Mouse (Mus musculus) liver, embryonic 16.5 days (tissue): ENCODE data around the gene Proser3. TPM values are rescaled to one million over a fixed set of nuclear protein-coding genes. Genes with fewer than 3 reads are reported as not detected.

ENCODE experiments used
- ATAC-seq: fragments of 200-750 bp; cut with Nextera tagmentation; 2 replicates; pipeline ENCODE4 v1.8.0; 2017; ENCODE audit warnings: low read depth, mild to moderate bottlenecking, moderate number of reproducible peaks, moderate library complexity
- H3K27ac ChIP-seq: fragments of 300-500 bp; sonication (generic); 2 replicates; pipeline ENCODE4 v1.5.1; 2014; ENCODE audit warnings: mild to moderate bottlenecking, low read length
- H3K27me3 ChIP-seq: fragments of 300-500 bp; sonication (generic); 2 replicates; pipeline ENCODE4 v1.6.1; 2014; ENCODE audit warnings: low read depth, low read length, mixed read lengths; ENCODE audit not compliant: control insufficient read depth, insufficient read depth
- H3K36me3 ChIP-seq: fragments of 300-500 bp; sonication (generic); 2 replicates; pipeline ENCODE4 v1.6.1; 2014; ENCODE audit warnings: mild to moderate bottlenecking; ENCODE audit not compliant: control insufficient read depth, insufficient read depth
- H3K4me1 ChIP-seq: fragments of 300-500 bp; sonication (generic); 2 replicates; pipeline ENCODE4 v1.6.1; 2014; ENCODE audit warnings: low read depth, low read length, mixed read lengths; ENCODE audit not compliant: control insufficient read depth
- H3K4me2 ChIP-seq: fragments of 300-500 bp; sonication (generic); 2 replicates; pipeline ENCODE4 v1.6.1; 2014; ENCODE audit warnings: low read depth, low read length, mixed read lengths
- H3K4me3 ChIP-seq: fragments of 300-500 bp; sonication (generic); 2 replicates; pipeline ENCODE4 v1.5.1; 2014; ENCODE audit warnings: low read depth, mild to moderate bottlenecking, low read length
- H3K9ac ChIP-seq: fragments of 300-500 bp; sonication (generic); 2 replicates; pipeline ENCODE4 v1.6.1; 2014; ENCODE audit warnings: low read depth, low read length
- H3K9me3 ChIP-seq: fragments of 300-500 bp; sonication (generic); replicated peaks from 2 replicates; pipeline ENCODE4 v1.6.1; 2016; ENCODE audit warnings: low read length; ENCODE audit not compliant: control insufficient read depth
- WGBS: fragments of 180-500 bp; shearing (Covaris S2); extraction: QIAGEN DNeasy Blood & Tissue Kit; methylation state at CpG from one replicate; pipeline ENCODE4 v1.1.7; 2014; ENCODE audit not compliant: insufficient replicate concordance; 5-methylcytosine and 5-hydroxymethylcytosine counted together
- polyA plus RNA-seq: library from polyadenylated mRNA; unstranded; fragments of >200 nt; fragmentation: Nextera tagmentation; extraction: Ambion mirVana; gene quantifications from 2 replicates; pipeline ENCODE4 v1.2.1, GENCODE M21; 2015

Gene Proser3
- polyA plus RNA-seq, 1 experiment from 2014 or later, result 3.0 TPM

DNA sequence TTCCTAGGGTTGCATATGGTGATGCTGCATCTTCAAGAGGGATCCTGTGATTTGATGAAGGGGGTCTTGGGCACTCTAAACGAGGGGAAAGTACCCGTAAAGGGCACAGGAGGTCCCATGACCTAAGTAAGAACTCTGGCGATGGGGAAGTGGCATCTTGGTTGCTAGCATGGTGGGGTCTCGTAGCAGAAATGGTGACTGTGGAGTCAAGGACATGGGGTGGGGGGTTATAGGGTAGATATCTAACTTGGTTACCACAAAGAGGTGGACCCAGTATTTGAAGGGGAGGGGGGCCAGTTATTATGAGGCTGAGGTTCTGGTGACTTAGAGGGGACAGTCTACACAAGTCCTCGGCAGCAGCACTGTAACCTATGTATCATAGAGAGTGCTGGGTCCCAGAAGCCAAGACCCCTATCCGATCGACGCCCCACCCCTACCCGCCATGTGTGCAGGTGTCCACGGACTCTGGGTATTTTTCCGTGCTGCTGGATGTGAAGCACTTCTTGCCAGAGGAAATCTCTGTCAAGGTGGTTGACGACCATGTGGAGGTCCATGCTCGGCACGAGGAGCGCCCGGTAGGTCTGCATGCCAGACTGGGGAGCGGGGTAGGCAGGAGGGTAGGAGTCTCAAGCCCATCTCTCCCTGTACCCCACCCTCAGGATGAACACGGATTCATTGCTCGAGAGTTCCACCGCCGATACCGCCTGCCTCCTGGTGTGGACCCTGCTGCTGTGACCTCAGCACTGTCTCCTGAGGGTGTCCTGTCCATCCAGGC, 1.9 kb upstream of the Proser3 start:
- no peaks in the 10 kb centered on the region for H3K9me3 ChIP-seq
- H3K27ac ChIP-seq, result peak overlapping the region; percentile 25; the same call in 1 of the 2 replicates
- peak overlapping the region; percentile 88 for H3K9ac ChIP-seq
- no peaks in the 10 kb centered on the region for H3K27me3 ChIP-seq
- ATAC-seq, result no peak
- H3K4me1 ChIP-seq, result peaks cover 28% of the 10 kb centered on the region
- WGBS, result 75% methylated on average over 22 of the region's 22 CpGs
- H3K4me3 ChIP-seq, result peak overlapping the region; percentile 83
- peak overlapping the region; percentile 96 for H3K4me2 ChIP-seq
- H3K36me3 ChIP-seq, result peaks cover 17% of the 10 kb centered on the region

DNA sequence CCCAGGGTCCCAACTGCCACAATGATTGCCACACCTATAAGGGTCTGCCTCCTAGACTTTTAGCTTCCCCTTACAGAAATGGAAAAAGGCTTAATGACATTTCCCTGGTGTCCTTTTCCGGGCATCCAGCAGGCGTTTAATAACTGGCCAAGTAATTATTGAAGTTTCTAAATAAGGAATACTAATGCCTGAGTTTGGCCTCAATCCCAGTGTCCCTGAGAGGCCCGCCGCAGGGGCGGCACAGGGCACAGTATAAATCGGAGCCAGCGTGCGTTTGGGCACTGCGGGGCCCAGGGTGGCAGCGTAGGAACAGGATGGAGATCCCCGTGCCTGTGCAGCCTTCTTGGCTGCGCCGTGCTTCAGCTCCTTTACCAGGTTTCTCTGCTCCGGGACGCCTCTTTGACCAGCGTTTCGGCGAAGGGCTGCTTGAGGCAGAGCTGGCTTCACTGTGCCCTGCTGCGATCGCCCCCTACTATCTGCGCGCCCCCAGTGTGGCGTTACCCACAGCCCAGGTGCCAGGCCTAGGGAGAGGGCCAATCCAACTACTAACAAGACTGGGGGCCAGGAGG, 1.0 kb upstream of the Proser3 start:
- Histone ChIP-seq H3K27me3 (no peaks in the 10 kb centered on the region), H3K9me3 (no peaks in the 10 kb centered on the region), H3K9ac (peak overlapping the region; percentile 88), H3K4me3 (peak overlapping the region; percentile 83), H3K36me3 (peaks cover 17% of the 10 kb centered on the region), H3K4me2 (peak overlapping the region; percentile 96), H3K4me1 (peaks cover 20% of the 10 kb centered on the region), H3K27ac (peak overlapping the region; percentile 96)
- no peak for ATAC-seq
- 4% methylated on average over 23 of the region's 23 CpGs for WGBS

DNA sequence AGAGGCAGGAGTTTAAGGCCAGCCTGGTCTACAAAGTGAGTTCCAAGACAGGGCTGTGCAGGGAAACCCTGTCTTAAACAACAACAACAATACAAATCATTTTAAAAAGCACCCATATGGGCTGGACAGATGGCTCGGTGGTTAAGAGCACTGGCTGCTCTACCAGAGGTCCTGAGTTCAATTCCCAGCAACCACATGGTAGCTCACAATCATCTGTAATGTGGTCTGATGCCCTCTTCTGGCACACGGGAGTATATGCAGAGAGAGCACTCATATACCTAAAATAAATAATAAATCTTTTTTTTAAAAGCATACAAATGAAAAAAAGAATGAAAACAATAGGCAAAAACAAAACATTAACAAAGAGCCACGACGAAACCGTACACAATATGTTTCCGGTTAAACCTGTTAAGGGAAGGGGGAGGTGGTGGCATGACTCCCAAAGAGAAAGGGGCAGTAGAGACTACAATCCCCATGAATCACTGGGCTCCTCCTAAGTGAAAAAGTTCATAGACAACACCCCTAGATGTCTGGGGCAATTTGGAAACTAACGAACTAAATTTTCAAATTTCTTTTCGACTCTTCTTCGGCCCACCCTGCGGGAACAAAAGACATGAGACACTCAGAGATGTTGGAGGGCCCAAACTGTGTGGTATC, 526 bp downstream of the Proser3 start:
- peak overlapping the region; percentile 83 for H3K4me3 ChIP-seq
- under 1% methylated on average over 10 of the region's 10 CpGs for WGBS
- peaks cover 14% of the 10 kb centered on the region for H3K36me3 ChIP-seq
- H3K27me3 ChIP-seq, result no peaks in the 10 kb centered on the region
- H3K4me1 ChIP-seq, result peaks cover 17% of the 10 kb centered on the region
- no peaks in the 10 kb centered on the region for H3K9me3 ChIP-seq
- H3K4me2 ChIP-seq, result peak overlapping the region; percentile 77
- peak overlapping the region; percentile 85 for H3K9ac ChIP-seq
- peak overlapping the region; percentile 97 for H3K27ac ChIP-seq
- ATAC-seq, result peak; percentile 38

DNA sequence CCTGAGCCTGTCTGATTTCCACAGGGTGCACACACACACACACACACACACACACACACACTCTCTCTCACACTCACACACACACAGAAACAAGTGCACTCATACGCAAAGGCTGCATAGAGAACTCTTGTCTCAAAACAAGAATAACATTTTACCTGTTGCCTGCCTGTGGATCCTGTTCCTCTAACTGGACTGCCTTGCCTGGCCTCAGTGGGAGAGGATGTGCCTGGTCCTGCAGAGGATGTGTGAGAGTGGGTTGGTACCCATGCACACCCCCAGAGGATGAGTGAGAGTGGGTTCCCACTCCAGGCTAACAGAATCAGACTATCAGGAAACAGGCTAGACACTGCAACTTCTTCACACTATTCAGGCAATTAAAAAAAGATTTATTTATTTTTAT, 1.5 kb downstream of the Proser3 start:
- ATAC-seq, result no peak
- H3K4me2 ChIP-seq, result no peak overlapping the region
- no peaks in the 10 kb centered on the region for H3K27me3 ChIP-seq
- H3K9me3 ChIP-seq, result no peaks in the 10 kb centered on the region
- no peak overlapping the region for H3K27ac ChIP-seq
- 86% methylated on average over 1 of the region's 1 CpGs for WGBS
- H3K4me3 ChIP-seq, result no peak overlapping the region
- peaks cover 10% of the 10 kb centered on the region for H3K36me3 ChIP-seq
- H3K4me1 ChIP-seq, result peaks cover 17% of the 10 kb centered on the region
- H3K9ac ChIP-seq, result no peak overlapping the region

DNA sequence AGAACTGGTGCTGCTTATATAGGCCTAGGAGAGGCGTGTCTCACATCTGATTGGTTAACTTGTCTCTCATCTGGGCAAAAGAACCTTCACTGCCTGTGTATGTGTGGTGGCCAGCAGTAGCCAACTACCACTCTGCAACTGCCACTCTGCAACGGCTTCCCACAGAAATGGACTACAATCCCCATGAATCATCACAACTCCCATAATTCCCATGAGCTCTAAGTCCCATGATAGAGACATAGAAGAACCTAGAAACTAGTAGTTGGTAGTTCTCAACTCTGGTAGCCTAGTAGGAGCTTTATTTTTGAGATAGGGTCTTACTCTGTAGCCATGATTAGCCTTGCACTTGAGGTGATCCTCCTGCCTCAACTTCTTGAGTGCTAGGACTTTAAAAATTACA, 2.2 kb downstream of the Proser3 start:
- ATAC-seq, result no peak
- H3K9ac ChIP-seq, result no peak overlapping the region
- no peak overlapping the region for H3K4me2 ChIP-seq
- H3K27ac ChIP-seq, result no peak overlapping the region
- peaks cover 17% of the 10 kb centered on the region for H3K4me1 ChIP-seq
- peaks cover 3% of the 10 kb centered on the region for H3K36me3 ChIP-seq
- 72% methylated on average over 2 of the region's 2 CpGs for WGBS
- no peak overlapping the region for H3K4me3 ChIP-seq
- H3K27me3 ChIP-seq, result no peaks in the 10 kb centered on the region
- H3K9me3 ChIP-seq, result no peaks in the 10 kb centered on the region

DNA sequence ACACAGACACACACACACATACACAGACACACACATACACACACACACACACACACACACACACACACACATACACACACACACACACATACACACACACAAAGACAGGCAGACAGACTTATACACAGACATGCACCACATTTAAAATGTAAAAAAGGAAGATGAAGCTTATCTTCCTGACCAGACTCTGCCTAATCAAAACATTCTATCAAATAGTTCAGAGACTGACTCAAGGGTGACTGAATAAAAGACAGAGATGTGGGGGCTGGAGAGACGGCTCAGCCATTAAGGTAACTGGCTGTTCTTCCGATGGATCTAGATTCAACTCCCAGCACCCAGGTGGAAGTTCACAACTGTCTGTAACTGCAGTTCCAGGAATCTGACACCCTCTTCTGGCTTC, 7.8 kb downstream of the Proser3 start:
- no peak overlapping the region for H3K4me2 ChIP-seq
- H3K9ac ChIP-seq, result no peak overlapping the region
- H3K4me3 ChIP-seq, result no peak overlapping the region
- H3K4me1 ChIP-seq, result peaks cover 3% of the 10 kb centered on the region
- H3K9me3 ChIP-seq, result no peaks in the 10 kb centered on the region
- no peak for ATAC-seq
- H3K36me3 ChIP-seq, result no peaks in the 10 kb centered on the region; the same call in 1 of the 2 replicates
- 39% methylated on average over 2 of the region's 2 CpGs for WGBS
- H3K27me3 ChIP-seq, result no peaks in the 10 kb centered on the region
- H3K27ac ChIP-seq, result no peak overlapping the region

DNA sequence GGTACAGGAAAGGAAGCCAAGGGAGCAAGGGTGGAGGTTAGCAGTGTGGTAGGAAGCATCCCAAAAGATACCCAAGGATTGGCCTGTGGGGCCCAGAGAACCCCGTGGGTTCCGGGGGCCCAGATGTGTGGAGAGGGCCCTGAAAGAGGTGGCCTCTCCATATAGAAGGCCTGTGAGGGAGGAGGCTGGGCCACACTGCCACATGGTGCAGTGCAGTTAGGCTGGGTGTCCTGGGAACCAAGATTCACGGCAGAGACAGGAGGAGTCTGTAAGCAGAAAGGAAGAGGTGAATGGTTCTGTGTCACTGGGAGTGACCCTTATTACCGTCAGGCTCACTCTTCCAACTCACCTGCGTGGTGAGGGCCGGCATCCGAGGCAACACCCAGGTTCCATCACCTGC, 11.5 kb downstream of the Proser3 start:
- Histone ChIP-seq H3K27ac (no peak overlapping the region), H3K27me3 (no peaks in the 10 kb centered on the region), H3K4me2 (no peak overlapping the region), H3K4me3 (no peak overlapping the region), H3K9me3 (no peaks in the 10 kb centered on the region), H3K4me1 (peaks cover 7% of the 10 kb centered on the region), H3K9ac (no peak overlapping the region), H3K36me3 (no peaks in the 10 kb centered on the region)
- no peak for ATAC-seq
- 82% methylated on average over 7 of the region's 7 CpGs for WGBS

DNA sequence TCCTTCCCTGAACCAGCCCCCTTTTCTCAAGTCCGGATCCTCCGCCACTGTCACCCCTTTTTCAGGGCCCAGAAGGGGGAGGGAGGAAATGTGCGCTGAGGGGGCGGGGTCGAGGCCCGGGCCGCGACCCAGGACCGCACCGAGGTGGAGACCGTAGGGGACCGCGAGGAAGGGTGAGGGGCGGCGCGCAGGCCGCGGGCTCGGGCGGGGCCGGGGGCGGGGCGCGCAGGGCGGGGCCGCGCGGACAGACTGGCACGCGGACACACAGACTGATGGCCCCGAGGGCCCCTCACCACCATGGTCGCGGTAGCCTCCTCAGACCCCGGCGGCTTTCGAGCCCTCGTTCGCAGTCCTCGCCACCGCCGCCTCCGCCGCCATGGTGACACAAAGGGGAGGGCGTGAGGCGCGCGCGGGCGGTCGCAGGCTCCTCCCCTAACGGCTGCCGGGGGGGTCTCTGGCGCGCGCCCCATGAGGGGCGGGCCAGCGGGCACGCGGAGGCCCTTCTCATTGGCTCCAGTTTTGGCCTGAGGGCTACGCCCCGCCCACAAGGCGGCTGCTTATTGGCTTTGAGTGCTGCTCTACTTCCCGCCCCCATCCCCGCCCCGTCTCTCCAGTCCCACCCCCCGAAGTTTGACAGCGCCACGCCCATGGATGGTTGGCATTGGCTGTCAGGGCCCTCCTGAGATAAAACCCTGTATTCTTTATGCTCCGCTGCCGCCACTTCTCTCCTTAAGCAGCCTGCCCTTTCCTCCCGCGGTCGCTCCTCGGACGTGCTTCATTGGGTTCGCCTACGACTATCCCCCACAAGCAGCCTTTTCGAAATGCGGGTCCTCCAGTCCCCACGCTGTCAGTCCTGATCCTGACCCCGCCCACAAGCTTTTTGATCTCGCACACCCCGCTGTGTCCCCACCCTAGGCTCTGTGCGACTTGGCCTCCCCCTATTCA, 17.2 kb downstream of the Proser3 start, which contains the start of gene Arhgap33:
Gene Arhgap33, minus strand, starts transcription at position 428 of the 945 bp plus-strand sequence.
- no peaks in the 10 kb centered on the region for H3K9me3 ChIP-seq
- peak within 1 kb of the TSS; percentile 79 for H3K4me3 ChIP-seq
- peak; percentile 97 for ATAC-seq
- WGBS, result under 1% methylated on average over 57 of the region's 84 CpGs
- H3K9ac ChIP-seq, result peak within 1 kb of the TSS; percentile 79
- H3K4me1 ChIP-seq, result peaks cover 17% of the 10 kb centered on the region
- H3K4me2 ChIP-seq, result peak within 1 kb of the TSS; percentile 99
- H3K36me3 ChIP-seq, result peaks cover 4% of the 10 kb centered on the region
- H3K27me3 ChIP-seq, result no peaks in the 10 kb centered on the region
- H3K27ac ChIP-seq, result peak within 1 kb of the TSS; percentile 84
